In the genomic region with DNA sequence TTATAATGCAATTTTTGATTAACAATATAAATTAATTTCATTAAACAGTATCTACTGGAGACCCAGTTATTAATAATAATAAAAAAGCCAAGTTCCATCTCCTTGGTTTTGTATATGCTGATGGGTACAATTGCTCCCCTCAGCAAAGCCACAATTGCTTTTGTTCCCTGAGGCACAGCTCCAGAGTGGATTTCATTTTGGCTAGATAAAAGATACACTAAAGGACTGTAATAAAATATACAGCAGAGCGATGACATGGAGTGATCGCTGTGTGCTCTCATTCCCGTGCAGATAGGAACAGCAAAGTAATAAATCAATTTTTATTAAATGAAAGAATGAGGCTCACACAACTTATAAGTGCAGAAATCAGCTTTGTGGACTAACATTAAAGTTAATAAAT, we compare ENCODE assay signal across 26 mouse cellular contexts.
"Had no signal": no experiment of that assay in that cellular context is flagged by ENCODE, and none has a peak within 500 bp of the region (broad histone marks: within the 10 kb centered on the region; RNA-seq: fewer than 3 reads in every experiment).

No protein-coding gene starts in this region.

- H3K4me2 ChIP-seq: heart, embryonic 11.5 days; heart, embryonic 13.5 days; heart, embryonic 15.5 days; hindbrain, embryonic 15.5 days; kidney, embryonic 15.5 days; limb, embryonic 13.5 days; limb, embryonic 15.5 days; liver, embryonic 11.5 days; liver, embryonic 13.5 days had no signal

- H3K27ac ChIP-seq: heart, adult 2 months; heart, embryonic 13.5 days; heart, embryonic 15.5 days; hindbrain, embryonic 15.5 days; kidney, embryonic 15.5 days; kidney, postnatal 0 days; limb, embryonic 13.5 days; limb, embryonic 15.5 days; liver, embryonic 13.5 days had no signal

- DNase-seq: forebrain, postnatal 0 days; gastrocnemius, postnatal 14 days; gastrocnemius, postnatal 36 days; heart, adult 11 months; heart, adult 2 months; heart, postnatal 14 days; heart, postnatal 36 days; kidney, adult 11 months; kidney, adult 2 months; kidney, adult 9 months; kidney, postnatal 14 days; kidney, postnatal 36 days; layer of hippocampus, adult 9-11 months; layer of hippocampus, postnatal 36 days; left cerebral cortex, postnatal 4 days; liver, embryonic 13.5 days had no signal

- H3K27me3 ChIP-seq: heart, embryonic 13.5 days; heart, embryonic 15.5 days; hindbrain, embryonic 15.5 days; kidney, embryonic 15.5 days; limb, embryonic 13.5 days; limb, embryonic 15.5 days; liver, embryonic 13.5 days had no signal

- H3K9me3 ChIP-seq: heart, embryonic 13.5 days; heart, embryonic 15.5 days; hindbrain, embryonic 15.5 days; kidney, embryonic 15.5 days; limb, embryonic 13.5 days; limb, embryonic 15.5 days; liver, embryonic 13.5 days had no signal

- H3K4me1 ChIP-seq: heart, embryonic 13.5 days; heart, embryonic 15.5 days; hindbrain, embryonic 15.5 days; kidney, embryonic 15.5 days; limb, embryonic 13.5 days; limb, embryonic 15.5 days; liver, embryonic 13.5 days had no signal

- H3K9ac ChIP-seq: forebrain, postnatal 0 days; heart, embryonic 13.5 days; heart, embryonic 15.5 days; hindbrain, embryonic 15.5 days; kidney, embryonic 15.5 days; limb, embryonic 13.5 days; limb, embryonic 15.5 days; liver, embryonic 13.5 days had no signal

- ATAC-seq: forebrain, postnatal 0 days; intestine, embryonic 16.5 days had no signal

- H3K4me3 ChIP-seq: heart, adult 2 months; heart, embryonic 13.5 days; heart, embryonic 15.5 days; hindbrain, embryonic 15.5 days; kidney, embryonic 15.5 days; limb, embryonic 13.5 days; limb, embryonic 15.5 days; liver, embryonic 13.5 days had no signal

- H3K36me3 ChIP-seq: heart, embryonic 13.5 days; heart, embryonic 15.5 days; hindbrain, embryonic 15.5 days; kidney, embryonic 15.5 days; limb, embryonic 13.5 days; limb, embryonic 15.5 days; liver, embryonic 13.5 days had no signal
